Mouse (Mus musculus): ENCODE measurements at regions not wholly inside any gene's neighbourhood (a gene's known extent, or its start where the extent isn't known, plus 50 kb on each side); places are given as distances from the start of the nearest gene placed in this dataset.

DNA sequence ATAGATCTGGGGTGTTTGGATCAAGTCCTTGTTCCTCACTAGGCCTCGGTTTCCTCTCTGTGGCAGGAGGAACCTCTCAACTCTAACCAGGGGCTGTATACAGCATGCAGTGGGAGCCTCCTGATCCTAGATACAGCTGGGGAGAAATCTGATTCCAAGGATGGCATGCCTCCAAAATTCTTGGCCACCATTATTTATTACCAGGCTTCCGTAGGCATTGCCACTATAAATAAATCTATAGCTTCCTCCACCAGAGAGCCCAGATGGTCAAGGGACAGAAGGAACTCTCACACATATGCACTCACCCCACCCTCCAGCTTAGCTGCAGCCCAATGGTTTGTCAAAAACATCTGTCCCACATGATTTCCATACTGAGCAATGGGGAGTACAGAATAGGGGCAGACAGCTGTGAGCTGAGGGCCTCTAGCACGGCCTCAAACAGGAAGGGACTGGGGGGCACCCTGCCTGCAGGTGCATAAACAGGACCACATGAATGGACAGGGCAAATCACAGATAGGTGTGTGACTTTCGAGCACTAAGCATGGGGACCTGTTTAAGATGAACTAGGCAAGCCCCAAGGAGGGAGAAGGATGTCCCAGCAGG, 100.8 kb upstream of the Mgme1 start:
- no peak for DNase-seq (ENCODE audit: low spot score in 2 of 2)

DNA sequence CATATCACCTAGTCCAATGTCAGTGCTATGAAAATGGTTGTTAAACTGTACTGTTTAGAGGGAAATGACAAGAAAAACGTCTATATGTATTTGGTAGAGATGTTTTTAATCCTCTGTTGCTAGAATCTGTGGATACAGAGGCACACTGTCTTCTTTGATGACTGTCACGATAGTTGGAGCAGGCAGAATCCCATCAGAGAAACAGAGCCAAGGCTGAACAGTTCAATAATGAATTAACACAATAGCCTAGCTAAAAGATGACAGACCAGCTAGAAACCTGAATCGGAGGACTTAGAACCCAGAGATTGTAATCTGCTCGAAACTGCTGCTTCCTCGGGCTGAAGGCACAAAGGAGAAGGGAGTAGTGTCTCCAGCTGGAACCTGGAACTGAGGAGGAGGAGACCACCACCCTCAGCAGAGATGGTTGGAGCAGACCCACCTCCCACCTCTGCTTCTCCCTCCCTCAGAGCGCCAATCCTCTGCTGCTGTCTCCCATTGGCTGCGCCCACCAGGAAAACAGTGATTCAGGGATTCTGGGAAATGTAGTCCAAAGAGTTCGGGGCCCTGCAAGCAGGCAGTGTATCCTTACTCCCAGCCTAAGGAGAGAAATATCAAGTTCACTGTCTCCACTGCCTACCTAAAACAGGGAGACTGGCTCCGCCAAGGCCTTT, 98.2 kb upstream of the Mgme1 start:
- peak; percentile 84 to 88 for DNase-seq (ENCODE audit: low spot score in 2 of 2)

DNA sequence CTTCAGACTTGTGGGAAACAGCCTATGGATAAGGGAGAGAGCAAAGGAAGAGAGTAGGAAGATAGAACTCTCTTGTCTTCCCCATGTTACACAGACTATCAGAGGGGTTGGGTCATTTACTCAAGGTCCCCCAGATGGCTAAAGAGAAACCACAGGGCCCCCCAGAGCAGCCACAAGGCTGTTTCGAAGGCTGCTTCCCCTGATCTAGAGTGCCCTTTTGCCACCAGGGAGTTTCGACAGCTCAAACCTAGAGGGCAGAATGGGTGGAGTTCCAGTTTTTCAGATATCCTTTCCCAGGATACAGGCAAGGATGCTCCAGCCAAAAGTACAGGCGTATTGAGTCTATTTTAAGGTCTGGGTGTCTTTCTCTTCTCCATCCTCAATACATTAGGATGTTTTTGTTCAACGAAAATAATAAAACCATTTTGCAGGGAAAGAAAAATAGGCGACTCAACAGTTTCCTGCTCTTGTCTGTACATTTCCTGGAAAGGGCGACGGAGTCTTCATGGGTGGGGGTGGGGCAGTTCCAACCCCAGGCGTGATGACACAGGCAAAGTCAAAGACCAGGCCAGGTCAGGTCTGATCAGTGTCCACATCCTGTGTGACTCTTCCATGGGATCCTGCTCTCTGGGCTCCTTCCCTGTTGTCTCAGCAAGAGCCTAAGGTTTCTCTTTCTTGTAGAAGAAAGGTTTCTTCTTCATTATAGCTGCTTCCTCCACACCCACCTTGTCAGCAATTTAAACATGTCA, 96.9 kb upstream of the Mgme1 start:
- no peak for DNase-seq (ENCODE audit: low spot score in 2 of 2)

DNA sequence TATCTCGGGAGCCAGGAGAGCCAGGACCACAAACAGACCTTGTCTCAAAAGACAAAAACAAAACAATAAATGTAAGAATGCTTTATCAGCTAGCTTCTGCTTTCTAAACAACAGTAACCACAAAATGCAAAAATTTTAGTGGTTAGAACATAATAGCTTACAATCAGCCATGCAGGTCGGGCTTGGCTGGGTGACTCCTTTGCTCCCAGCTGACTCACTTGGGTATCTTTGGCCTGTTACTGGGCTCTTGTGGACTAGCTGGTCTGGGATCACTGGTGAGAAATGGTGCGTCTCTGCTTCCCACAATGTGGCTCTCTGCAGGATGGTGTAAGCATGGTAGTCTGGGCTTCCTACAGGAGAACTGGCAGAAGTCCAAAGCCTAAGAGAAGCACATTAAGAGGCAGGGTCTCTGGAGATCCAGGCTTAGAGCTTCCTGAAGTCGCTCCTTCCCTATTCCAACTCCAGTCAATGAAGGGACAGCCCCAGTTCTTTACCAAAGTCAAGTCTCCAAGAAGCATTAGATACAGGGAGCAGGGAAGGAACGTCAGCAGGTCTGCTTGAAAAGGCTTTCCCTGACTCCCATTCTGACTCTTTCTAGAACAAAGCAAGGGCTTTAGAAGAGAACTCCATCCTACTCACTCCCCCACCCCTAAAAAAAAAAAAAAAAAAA, 96.0 kb upstream of the Mgme1 start:
- no peak for DNase-seq (ENCODE audit: low spot score in 2 of 2)

DNA sequence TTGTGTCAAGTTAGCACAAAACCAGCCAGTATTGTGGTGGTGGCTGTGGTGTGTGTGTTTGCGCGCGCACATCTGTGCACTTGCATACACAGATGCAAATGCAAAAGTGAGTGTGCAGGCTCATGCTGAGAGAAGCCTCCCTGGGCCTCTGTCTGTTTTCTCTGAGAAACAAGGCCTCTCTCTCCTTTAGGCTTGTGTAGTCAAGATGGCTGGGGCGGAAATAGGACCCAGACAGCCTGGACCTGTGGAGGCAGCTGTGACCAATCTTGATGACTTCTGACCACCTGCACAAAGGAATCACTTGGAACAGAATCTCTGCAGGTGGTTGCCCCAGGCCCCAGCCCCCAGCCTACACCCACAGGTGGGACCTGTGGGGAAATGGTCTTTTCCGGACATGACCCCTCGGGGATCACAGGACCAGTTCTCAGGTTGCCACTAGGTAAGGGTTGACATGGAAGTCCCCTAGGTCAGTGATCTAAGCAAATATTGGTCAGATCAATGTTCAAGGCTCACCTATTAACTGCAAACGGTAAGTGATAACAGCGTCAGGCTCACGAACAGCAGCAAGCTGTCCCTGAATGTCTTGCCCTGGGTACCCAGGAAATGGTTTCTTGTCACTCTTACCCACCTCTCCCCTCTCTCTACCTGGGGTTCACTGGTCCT, 93.8 kb upstream of the Mgme1 start:
- DNase-seq (ENCODE audit: low spot score in 2 of 2) = no peak

DNA sequence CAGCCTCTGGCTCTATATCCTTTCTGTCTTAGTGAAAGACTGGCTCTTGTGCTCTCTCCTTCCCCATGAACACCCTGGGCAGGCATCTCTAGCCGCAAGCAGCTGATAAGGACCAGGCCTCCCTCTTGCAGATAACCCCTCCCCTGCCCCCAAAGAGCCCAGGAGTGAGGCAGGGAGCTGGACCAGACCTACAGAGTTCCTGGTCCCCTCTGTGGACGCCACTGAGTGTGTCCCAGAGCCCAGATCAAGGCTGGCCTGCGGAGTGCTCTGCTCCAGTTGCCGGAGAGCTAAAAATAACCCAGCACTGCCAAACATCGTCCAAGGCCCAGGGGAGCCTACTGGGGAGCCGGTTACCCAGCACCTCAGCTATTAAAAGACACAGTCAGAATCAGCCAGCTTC, 93.2 kb upstream of the Mgme1 start:
- DNase-seq (ENCODE audit: low spot score in 2 of 2) = no peak

DNA sequence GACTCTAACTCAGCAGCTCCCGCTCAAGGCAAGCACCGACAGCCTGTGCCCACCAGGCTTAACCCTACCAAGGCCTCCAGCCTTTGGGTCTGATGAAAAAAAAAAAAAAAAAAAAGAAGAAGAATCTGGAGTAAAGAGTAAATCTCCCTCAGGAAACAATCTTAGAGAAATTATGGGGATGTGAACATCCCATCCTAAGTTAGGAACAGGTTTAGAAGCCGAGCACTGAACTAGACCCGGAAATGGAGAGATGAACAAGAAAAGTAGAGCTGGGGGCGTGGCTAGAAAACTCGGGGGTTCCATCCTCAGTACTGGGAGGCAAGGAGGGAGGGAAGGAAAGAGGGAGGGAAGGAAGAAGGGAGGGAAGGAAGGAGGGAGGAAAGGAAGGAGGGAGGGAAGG, 92.5 kb upstream of the Mgme1 start:
- no peak for DNase-seq (ENCODE audit: low spot score in 2 of 2)

DNA sequence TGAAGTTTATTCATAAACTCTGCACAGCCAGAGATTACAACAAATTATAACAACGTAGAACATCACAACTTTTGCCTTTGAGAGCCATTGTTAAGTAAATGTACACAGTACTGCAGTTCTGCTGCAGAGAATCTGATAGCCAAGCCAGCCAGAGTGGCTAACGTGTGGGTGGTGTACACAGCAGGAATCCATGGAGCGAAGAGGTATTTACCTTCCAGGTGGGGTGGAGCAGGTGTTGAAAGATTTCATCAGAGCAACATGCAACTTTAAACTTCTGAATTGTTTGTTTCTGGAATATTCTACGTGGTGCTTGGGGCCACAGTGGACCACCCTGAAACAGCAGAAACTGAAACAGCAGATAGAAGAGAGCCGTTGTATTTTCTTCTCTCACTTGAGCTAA, 88.4 kb upstream of the Mgme1 start:
- no peak for DNase-seq (ENCODE audit: low spot score in 2 of 2)

DNA sequence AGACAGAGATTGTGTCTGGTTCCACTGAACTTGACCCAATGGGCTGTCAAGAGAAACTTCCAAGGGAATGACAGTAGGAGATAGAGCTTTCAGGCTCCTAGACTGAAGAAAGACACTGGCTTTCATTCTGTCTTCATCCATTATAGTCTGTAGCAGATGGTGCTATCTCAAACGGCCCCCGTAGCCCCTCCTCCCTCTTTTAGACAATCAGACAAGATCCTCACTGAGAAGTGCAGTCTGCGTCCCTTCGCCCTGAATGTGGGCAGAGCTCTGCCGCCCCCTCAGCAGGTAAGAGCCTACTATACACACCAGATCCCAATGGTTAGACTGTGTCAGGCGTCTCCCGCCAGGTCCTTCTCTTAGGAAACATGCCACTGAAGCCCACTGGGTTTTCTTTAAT, 87.9 kb upstream of the Mgme1 start:
- DNase-seq (ENCODE audit: low spot score in 2 of 2) = no peak

DNA sequence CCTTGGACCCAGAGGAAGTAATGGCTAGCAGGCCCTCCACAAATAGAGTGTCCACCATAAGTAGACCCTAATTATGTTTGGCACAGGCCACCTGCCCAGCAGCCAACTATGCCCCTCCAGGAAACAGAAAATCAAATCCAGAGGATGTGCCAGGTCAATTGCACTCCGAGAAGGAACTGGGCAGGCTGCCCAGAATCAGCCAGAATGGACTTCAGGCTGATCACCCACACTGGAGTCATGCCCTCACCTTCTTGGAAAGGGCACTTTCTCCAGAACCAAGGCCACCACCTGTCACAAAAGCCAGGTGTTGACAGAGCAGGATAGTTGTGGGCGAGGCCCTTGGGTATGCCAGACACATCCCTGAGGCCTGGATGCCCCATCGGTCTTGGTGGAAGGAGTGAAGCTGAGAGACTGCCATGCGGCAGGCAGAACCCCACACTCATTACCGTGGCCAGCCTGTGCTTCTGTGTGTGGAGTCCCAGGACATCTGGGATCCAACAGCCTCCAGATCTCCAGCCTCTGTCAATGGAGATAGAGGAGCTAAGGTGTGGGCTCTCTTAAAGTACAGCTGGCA, 87.0 kb upstream of the Mgme1 start:
- no peak for DNase-seq (ENCODE audit: low spot score in 2 of 2)

DNA sequence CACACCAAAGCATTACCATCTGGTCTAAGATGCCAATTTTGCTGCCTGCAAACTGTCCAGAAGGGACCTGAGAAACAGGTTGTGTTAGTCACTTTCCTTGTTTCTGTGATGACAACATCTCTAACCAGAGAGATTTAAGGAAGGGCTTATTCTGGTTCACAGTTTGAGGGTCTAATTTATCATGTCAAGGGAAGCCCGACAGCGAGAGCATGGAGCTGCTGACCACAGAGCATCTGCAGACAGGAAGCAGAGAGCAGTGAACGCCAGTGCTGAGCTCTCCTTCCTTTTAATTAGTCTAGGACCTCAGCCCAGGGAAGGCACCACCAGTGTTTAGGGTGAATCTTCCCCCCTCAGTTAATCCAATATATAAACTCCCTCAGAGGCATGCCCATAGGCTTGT, 85.3 kb upstream of the Mgme1 start:
- DNase-seq (ENCODE audit: low spot score in 2 of 2) = no peak

DNA sequence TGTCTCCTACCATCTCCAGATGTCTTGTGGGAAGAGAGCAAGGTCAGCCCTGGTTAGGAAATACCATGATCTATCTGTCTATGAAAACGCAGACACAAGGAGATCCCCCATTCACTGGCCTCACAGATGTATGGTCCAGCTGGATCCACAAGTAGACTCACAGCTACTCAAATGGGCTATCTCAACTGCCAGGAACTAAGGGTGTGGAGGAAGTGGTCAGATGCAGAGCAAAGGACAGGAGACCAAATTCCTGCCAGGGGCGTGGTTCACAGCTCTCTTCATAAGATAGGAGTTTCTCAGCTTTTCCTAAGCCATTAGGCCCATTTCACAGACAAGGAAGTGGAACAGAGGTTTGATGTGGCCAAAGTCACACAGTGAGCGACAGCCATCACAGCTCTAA, 84.0 kb upstream of the Mgme1 start:
- DNase-seq (ENCODE audit: low spot score in 2 of 2) = no peak

DNA sequence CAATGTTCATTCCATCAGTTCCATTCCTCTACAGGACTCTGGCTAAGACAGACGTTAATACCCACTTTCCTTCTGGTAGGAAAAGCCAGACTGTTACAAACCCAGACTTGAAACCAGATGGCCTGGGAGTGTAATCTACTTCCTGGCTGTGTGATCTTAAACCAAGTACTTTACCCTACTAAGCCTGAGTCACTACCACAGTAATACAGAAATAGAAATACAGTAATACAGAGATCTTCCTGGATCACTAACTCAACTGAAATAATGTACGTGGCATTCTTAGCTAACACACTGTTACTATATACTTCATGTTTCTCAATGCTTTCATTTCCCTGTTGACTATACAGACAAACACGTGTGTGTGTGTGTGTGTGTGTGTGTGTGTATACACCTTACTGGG, 82.4 kb upstream of the Mgme1 start:
- no peak for DNase-seq (ENCODE audit: low spot score in 2 of 2)

DNA sequence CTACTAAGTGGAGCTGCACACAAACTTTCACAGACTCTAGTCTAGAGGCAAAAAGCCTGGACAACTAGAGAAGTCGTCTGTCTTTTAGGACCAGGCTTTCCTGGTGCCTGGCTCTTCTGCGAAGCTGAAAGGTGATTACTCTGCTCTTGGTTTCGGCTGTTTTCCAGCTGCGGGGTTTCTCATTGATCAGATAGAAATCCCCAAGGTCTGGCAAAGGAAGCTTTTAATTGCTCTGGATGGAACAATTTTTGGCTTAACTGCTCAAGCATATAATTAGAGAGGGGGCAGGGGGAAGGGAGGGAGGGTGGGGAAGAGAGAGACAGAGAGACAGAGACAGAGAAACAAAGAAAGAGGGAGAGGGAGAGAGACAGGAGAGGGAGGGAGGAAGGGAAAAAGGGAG, 82.0 kb upstream of the Mgme1 start:
- no peak for DNase-seq (ENCODE audit: low spot score in 2 of 2)

DNA sequence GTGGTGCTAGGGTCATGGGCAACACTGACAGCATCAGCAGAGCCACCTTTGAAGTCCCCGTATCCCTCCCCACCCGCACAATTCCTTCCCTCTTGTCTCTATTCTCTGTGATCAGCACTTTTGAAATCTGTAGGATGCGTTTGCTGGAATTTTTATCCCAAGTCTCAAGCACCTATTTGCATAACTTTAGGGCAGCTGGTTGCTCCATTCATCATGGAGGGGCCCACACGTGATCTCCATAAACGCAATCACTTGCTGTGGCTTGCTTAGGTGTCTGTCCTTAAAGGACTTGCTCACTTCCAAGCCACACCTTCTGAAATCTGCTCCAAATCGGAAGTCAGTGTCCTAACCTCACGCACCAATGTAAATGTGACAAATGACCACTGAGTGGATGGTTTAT, 80.7 kb upstream of the Mgme1 start:
- no peak for DNase-seq (ENCODE audit: low spot score in 2 of 2)

DNA sequence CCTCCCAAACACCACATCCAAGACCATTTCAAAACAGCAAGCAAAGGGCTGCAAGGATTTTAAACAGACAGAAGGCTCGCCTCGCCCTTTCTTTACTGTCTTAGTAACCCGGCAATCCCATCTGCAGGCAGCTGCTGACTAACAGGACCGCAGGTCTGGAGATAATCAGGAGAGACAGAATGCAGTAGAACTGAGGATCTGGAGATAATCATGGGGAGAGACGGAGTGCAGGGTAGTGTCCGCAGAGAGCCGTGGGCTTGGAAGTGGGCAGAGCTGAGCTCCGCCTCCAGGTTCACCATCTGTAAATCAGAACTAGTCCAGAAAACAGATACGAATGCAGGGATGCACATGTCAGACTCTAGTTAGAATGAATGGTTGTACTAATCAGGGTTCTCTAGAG, 79.4 kb upstream of the Mgme1 start:
- DNase-seq (ENCODE audit: low spot score in 2 of 2) = no peak

DNA sequence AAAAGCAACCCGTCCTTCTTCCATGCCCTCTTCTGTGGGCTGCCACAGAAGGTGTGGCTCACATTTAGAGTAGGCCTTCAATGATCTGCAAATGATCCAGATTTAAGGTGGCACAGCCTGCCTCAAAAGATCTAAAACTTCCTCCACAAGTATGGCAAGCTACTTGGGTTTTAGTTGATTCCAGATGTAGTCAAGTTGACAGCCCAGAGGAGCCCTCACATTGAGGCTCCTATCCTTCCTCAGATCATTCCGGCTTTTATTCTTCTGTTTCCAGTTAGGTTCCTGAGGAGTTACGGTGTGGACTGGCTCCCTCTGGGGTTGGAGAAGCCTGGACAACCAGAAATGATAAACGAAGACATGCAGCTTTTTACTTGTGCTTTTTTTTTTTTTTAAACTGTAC, 78.8 kb upstream of the Mgme1 start:
- no peak for DNase-seq (ENCODE audit: low spot score in 2 of 2)

DNA sequence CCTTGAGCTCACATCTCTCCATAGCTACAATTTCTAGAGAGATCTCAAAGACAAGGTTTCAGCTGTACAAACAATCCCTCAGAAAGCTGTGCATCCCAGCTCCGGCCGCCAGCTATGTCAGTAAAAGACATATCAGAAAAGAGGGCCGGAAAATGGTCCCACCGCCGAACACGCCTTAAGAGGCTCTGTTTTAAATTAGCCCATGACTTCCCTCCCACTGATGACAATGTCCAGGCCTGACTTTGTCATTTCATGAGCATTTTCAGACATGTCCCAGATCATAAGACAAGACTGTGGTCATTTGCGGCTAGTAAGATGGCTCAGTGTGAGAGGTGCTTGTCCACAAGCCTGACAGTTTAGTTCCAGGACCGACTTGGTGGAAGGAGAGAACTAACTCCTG, 78.0 kb upstream of the Mgme1 start:
- DNase-seq (ENCODE audit: low spot score in 2 of 2) = no peak

DNA sequence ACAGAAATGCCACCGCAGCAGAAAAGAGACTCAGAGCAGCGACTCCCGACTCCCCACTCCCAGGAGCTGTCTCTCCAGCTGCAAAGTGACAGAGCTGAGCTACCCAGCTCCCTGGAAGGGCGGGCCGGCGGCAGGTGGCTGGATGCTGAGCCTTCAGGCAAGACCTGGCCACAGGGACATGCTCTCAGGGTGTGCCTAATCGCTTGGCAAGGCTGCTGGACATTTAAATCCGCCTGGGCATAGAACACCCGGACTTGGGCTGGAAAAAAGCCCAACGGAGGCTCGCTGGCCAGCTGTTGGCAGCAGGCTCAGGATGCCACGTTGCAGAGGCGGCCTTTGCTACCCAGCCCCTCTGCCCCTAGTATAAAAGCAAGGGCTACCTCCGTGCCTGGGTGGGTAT, 74.6 kb upstream of the Mgme1 start:
- no peak for DNase-seq (ENCODE audit: low spot score in 2 of 2)

DNA sequence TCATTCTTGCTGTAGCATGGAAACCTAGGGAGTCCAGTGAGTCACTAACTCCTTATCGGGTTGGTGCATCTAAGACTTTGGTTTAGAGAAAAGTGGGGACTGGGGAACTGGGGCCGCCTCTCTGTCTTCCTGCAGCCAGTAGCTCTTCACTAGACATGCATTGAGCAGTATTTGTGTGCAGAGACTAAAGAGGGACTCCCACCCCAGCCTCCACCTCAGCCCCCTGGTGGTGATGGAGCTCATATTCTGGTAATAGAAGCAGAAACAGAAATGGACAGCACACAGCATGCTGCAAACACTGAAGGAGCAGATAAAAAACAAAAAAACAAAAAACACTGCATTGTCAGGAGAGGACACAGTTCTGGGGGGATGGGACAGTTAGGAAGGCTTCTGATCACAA, 73.3 kb upstream of the Mgme1 start:
- no peak for DNase-seq (ENCODE audit: low spot score in 2 of 2)

DNA sequence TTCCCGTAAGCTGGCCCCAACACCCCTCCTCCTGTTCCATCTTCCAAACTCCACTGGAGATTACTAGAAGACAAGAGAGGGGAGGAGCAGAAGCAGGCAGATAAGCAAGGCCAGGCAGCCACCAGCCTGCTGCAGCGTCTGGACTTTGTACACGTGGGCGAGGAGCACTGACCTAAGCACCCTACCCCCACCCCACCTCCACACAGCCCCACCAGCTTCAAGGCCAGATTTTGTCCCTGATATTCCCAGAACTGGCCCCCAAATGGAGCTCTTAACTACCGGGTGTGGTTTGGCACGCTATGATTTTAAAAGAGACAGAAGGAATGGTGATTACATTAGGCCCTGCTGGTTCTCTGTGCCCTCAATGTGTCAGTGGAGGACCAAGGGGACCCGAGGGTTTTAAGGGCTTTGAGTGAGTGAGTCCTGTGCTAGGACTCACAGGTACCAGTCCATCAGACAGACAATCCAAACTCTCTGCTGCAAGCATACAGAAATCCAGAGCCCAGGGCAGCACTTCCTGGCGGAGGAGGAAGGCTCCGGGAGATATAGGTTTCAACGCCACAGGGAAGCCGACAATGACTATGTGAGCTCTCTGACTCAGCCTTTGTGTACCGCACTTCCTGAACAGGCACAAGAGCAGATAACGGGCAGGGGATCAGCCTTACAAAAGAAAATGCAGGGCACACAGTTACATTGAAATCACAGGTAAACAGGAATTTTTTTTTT, 72.0 kb upstream of the Mgme1 start:
- no peak for DNase-seq (ENCODE audit: low spot score in 2 of 2)

All from layer of hippocampus, adult 8-10 months (tissue).